Mouse (Mus musculus): ENCODE data around the gene Nit1.
A peak's percentile ranks its signal among the peaks of the same experiment; 100 is the strongest.

Gene Nit1

DNA sequence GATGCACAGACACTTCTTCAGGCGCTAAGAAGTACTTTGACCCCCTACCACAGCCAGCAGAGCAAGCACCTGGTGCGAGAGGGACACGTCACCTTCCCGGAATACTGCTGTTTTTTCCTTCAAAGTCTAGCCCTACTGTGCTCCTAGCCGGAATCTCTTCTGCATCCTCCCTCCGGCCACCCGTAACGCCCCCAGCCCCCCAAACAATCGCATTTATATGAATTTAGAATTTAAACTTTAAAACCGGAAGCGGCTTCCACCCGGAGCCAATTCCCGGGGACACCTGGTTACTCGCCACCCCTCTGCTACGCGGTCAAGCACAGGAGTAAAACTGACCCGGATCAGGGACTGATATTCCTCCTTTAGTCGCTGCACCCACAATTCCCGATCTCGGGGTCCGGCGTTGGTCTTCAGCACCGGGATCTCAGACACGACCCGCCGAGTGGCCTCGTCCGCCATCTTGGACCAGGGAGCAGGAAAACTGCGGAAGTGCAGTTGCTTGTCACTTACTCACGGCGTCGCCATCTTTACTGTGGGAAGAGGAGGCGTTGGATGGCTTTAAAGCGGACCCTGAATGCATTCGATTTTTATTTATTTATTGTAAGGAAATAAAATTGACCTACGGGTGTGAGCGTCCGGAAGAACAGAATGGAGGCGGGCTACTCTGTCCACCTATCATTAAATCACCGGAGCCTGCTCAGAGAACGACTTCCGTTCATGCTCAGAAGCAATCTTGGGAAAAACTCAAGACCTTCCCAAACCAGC, 51.0 kb downstream of the Nit1 start, which contains the start of gene Ufc1:
Ufc1 (minus strand) TSS at position 727 of the 765 bp plus-strand sequence.
- DNase-seq (ENCODE audit: low read depth in 1 of 2, low spot score in 2 of 2), result peak; percentile 57 to 82

DNA sequence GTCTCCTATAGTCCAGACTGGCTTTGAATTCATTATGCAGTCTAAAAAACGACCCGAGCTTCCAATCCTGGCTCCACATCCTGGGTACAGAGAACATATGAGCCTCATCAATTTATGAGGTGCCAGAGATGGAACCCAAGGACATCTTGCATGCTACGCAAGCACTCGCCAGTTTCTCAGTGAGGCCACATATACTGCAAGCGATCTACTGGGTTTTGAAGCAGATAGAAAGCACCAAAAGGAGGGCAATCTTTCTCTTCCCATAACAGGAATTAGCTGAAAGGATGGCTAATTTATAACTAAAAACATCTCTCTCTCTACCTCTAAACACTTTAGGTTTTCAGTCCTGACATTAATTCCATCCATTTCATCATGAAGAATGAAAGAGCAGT, 51.5 kb downstream of the Nit1 start:
- no peak for DNase-seq (ENCODE audit: low read depth in 1 of 2, low spot score in 2 of 2)

DNA sequence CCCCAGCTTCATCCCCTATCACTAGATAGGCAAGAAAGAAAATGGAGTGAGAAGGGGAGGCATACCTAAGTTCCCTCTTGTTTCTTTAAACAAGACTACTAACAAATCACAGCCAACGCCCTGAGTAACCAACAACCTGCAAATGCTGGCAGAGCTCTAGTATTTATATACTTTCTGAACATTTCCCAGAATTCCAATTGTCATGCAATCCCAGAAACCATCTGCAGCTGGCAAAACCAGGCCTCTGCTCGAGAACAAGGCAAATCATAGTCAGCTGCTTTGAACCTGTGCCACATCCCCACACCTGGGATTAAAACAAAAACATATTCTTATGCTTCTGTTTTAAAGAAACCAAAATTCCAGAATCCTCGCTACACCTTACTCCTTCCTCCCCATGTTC, 52.1 kb downstream of the Nit1 start:
- DNase-seq (ENCODE audit: low read depth in 1 of 2, low spot score in 2 of 2), result no peak

DNA sequence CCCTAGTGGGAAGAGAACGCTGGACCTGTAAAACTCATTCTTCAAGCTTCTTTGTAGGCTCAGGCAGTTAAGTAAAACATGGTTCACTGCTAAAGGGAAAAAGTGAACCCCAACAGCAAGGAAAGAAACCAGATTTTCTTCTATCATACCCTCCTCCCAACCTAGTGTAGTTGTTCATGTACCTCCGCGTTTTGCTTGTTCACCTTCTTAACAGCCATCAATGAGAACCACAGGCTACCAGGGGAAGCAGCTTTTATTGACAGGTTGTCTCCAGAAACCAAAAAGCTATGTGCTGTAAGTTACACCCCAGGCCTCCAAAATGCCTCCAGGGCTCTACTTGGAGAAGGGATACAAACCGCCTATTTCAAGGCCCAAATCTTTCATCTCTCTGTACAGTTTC, 57.1 kb downstream of the Nit1 start:
- no peak for DNase-seq (ENCODE audit: low read depth in 1 of 2, low spot score in 2 of 2)
